Mouse (Mus musculus): Measurements from ENCODE around the gene Nos3.

The Nos3 gene

DNA sequence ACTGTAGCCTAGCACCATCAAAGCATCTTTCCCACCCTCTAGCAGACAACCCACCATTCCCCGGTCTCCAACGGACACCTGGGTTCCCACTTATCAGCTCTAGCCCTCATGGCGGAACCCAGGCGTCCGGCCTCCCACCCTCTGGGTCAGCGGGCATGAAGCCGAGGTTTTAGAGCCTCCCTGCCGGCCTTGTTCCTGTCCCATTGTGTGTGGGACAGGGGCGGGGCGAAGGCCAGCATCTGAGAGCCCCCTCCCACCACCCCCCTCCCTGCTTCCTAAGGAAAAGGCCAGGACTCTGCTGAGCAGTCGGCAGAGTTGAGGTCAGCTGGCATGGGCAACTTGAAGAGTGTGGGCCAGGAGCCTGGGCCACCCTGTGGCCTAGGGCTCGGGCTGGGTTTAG is at the start of gene Nos3:
Gene Nos3 (plus strand): TSS at position 303 of the 400 bp plus-strand sequence.
- H3K9me3 ChIP-seq (ENCODE audit: low read length), result no peaks in the 10 kb centered on the region
- 0 out of 2 replicates have a peak, but pooled peaks cover 12% of the 10 kb centered on the region for H3K36me3 ChIP-seq (ENCODE audit: insufficient read depth, low read length)
- H3K27me3 ChIP-seq (ENCODE audit: insufficient read depth, low read length), result peaks cover 16% of the 10 kb centered on the region
- peak within 1 kb of the TSS; percentile 71 for H3K4me3 ChIP-seq (replicated peaks; ENCODE audit: low read length)
- peaks cover 86% of the 10 kb centered on the region for H3K4me1 ChIP-seq (replicated peaks; ENCODE audit: low read depth, low read length)
- TF ChIP-seq POU5F1 (IDR thresholded peaks at IDR 0.05; ENCODE audit: borderline replicate concordance, low read length), result no peak
- TF ChIP-seq NANOG (IDR thresholded peaks at IDR 0.05; ENCODE audit: borderline replicate concordance, low read length), result no peak
- TF ChIP-seq CTCF (conservative IDR thresholded peaks at IDR 0.05; ENCODE audit: low read length), result no peak

DNA sequence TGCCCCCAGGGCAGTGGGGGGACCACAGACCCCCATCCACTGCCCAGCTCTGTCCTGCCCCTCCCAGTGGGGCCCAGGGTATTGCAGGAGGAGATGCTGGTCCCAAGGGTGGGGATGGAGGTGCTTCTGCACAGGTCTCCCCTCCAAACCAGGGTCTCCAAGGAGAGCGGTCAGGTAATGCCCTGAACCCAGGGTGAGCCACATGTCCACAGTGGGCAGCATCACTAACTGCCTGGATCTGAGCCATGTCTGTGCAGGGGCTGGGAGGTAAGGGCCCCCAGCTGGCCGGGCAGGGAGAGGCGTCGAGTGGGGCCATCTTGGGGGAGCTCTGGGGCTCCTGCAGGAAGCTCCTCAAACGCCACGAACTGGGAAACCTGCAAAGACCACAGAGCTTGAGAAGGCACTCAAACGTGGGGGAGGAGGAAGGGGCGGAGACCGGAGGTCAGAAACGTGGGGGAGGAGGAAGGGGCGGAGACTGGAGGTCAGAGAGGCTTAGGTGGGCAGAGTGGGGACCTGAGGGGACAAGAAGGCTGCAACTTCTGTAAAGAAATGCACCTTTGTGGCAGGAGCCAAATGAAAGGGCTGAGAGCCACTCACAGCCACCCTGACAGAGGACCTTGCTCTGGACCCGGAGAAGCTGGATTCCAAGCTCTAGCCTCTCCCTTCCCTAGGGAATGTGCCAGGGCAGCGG is 44.7 kb upstream of the Nos3 start:
- Histone ChIP-seq H3K36me3 (ENCODE audit: insufficient read depth, low read length) (peaks cover 10% of the 10 kb centered on the region; the same call in 1 of the 2 replicates), H3K4me3 (replicated peaks; ENCODE audit: low read length) (peak overlapping the region; percentile 77), H3K9me3 (ENCODE audit: low read length) (no peaks in the 10 kb centered on the region), H3K27me3 (ENCODE audit: insufficient read depth, low read length) (peaks cover 27% of the 10 kb centered on the region), H3K4me1 (replicated peaks; ENCODE audit: low read depth, low read length) (peaks cover 51% of the 10 kb centered on the region)
- TF ChIP-seq POU5F1 (IDR thresholded peaks at IDR 0.05; ENCODE audit: borderline replicate concordance, low read length) (no peak), CTCF (conservative IDR thresholded peaks at IDR 0.05; ENCODE audit: low read length) (no peak), NANOG (IDR thresholded peaks at IDR 0.05; ENCODE audit: borderline replicate concordance, low read length) (no peak)

GRCm38 (mm10) chr5:24320467-24320813 is 44.2 kb upstream of the Nos3 start:
- peaks cover 32% of the 10 kb centered on the region for H3K27me3 ChIP-seq (ENCODE audit: insufficient read depth, low read length)
- peaks cover 10% of the 10 kb centered on the region; the same call in 1 of the 2 replicates for H3K36me3 ChIP-seq (ENCODE audit: insufficient read depth, low read length)
- peak overlapping the region; percentile 77 for H3K4me3 ChIP-seq (replicated peaks; ENCODE audit: low read length)
- no peaks in the 10 kb centered on the region for H3K9me3 ChIP-seq (ENCODE audit: low read length)
- H3K4me1 ChIP-seq (replicated peaks; ENCODE audit: low read depth, low read length), result peaks cover 56% of the 10 kb centered on the region
- no peak for TF ChIP-seq CTCF (conservative IDR thresholded peaks at IDR 0.05; ENCODE audit: low read length)

- H3K36me3 ChIP-seq (ENCODE audit: insufficient read depth, low read length), result peaks cover 10% of the 10 kb centered on the region; the same call in 1 of the 2 replicates
- H3K4me1 ChIP-seq (replicated peaks; ENCODE audit: low read depth, low read length), result peaks cover 61% of the 10 kb centered on the region
- no peaks in the 10 kb centered on the region for H3K9me3 ChIP-seq (ENCODE audit: low read length)
- no peak for TF ChIP-seq POU5F1 (IDR thresholded peaks at IDR 0.05; ENCODE audit: borderline replicate concordance, low read length)
- no peak for TF ChIP-seq CTCF (conservative IDR thresholded peaks at IDR 0.05; ENCODE audit: low read length)
- TF ChIP-seq NANOG (IDR thresholded peaks at IDR 0.05; ENCODE audit: borderline replicate concordance, low read length), result no peak
- peak overlapping the region; percentile 77 for H3K4me3 ChIP-seq (replicated peaks; ENCODE audit: low read length)
- H3K27me3 ChIP-seq (ENCODE audit: insufficient read depth, low read length), result peaks cover 36% of the 10 kb centered on the region
These were observed 43.7 kb upstream of the Nos3 start for GRCm38 (mm10) chr5:24320894-24321293.

- TF ChIP-seq CTCF (conservative IDR thresholded peaks at IDR 0.05; ENCODE audit: low read length), result no peak
- H3K36me3 ChIP-seq (ENCODE audit: insufficient read depth, low read length), result peaks cover 15% of the 10 kb centered on the region; the same call in 1 of the 2 replicates
- no peaks in the 10 kb centered on the region for H3K9me3 ChIP-seq (ENCODE audit: low read length)
- peaks cover 69% of the 10 kb centered on the region for H3K4me1 ChIP-seq (replicated peaks; ENCODE audit: low read depth, low read length)
- H3K27me3 ChIP-seq (ENCODE audit: insufficient read depth, low read length), result peaks cover 47% of the 10 kb centered on the region
- peak overlapping the region; percentile 77 for H3K4me3 ChIP-seq (replicated peaks; ENCODE audit: low read length)
These were observed 42.6 kb upstream of the Nos3 start for GRCm38 (mm10) chr5:24321711-24322682.

DNA sequence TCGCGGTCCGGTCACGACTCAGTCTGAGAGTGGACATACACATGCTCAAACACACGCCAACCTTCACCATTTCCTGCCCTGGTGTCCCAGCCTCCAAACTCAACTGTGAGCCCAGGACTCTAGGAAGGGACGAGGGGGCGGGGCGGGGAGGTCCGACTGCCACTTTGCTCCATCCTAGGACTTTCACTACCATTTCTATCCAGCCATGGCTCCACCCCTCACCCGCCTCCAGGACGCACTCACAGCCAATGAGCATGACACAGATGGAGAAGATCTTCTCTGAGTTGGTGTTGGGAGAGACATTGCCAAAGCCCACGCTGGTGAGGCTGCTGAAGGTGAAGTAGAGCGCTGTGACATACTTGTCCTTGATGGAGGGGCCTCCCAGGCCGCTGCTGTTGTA is 39.4 kb upstream of the Nos3 start:
- H3K4me3 ChIP-seq (replicated peaks; ENCODE audit: low read length), result peak overlapping the region; percentile 75
- H3K36me3 ChIP-seq (ENCODE audit: insufficient read depth, low read length), result peaks cover 15% of the 10 kb centered on the region; the same call in 1 of the 2 replicates
- TF ChIP-seq CTCF (conservative IDR thresholded peaks at IDR 0.05; ENCODE audit: low read length), result no peak
- TF ChIP-seq POU5F1 (IDR thresholded peaks at IDR 0.05; ENCODE audit: borderline replicate concordance, low read length), result no peak
- no peak for TF ChIP-seq NANOG (IDR thresholded peaks at IDR 0.05; ENCODE audit: borderline replicate concordance, low read length)

GRCm38 (mm10) chr5:24326166-24326841 is 38.3 kb upstream of the Nos3 start:
- H3K36me3 ChIP-seq (ENCODE audit: insufficient read depth, low read length), result peaks cover 15% of the 10 kb centered on the region; the same call in 1 of the 2 replicates
- no peak for TF ChIP-seq NANOG (IDR thresholded peaks at IDR 0.05; ENCODE audit: borderline replicate concordance, low read length)
- no peak for TF ChIP-seq CTCF (conservative IDR thresholded peaks at IDR 0.05; ENCODE audit: low read length)
- TF ChIP-seq POU5F1 (IDR thresholded peaks at IDR 0.05; ENCODE audit: borderline replicate concordance, low read length), result no peak
- H3K27me3 ChIP-seq (ENCODE audit: insufficient read depth, low read length), result peaks cover 87% of the 10 kb centered on the region
- 0 out of 2 replicates have a peak overlapping the region, but pooled peaks have one; percentile 75 for H3K4me3 ChIP-seq (replicated peaks; ENCODE audit: low read length)
- H3K9me3 ChIP-seq (ENCODE audit: low read length), result no peaks in the 10 kb centered on the region
- peaks cover 62% of the 10 kb centered on the region for H3K4me1 ChIP-seq (replicated peaks; ENCODE audit: low read depth, low read length)

More for the DNA sequence above, 39.4 kb upstream of the Nos3 start:
- peaks cover 76% of the 10 kb centered on the region for H3K27me3 ChIP-seq (ENCODE audit: insufficient read depth, low read length)
- no peaks in the 10 kb centered on the region for H3K9me3 ChIP-seq (ENCODE audit: low read length)
- peaks cover 72% of the 10 kb centered on the region for H3K4me1 ChIP-seq (replicated peaks; ENCODE audit: low read depth, low read length)
